Mouse (Mus musculus): ENCODE results near the gene Smco4. TPM values are rescaled to one million over a fixed set of nuclear protein-coding genes. Genes with fewer than 3 reads are reported as not detected.
"Not testable (repeated sequence)": the region's sequence is repeated elsewhere in the genome, so short reads cannot be mapped to it uniquely, and the experiment has no call there.

The Smco4 gene
- polyA plus RNA-seq, 1 experiment from 2014 or later = 0.54 TPM

DNA sequence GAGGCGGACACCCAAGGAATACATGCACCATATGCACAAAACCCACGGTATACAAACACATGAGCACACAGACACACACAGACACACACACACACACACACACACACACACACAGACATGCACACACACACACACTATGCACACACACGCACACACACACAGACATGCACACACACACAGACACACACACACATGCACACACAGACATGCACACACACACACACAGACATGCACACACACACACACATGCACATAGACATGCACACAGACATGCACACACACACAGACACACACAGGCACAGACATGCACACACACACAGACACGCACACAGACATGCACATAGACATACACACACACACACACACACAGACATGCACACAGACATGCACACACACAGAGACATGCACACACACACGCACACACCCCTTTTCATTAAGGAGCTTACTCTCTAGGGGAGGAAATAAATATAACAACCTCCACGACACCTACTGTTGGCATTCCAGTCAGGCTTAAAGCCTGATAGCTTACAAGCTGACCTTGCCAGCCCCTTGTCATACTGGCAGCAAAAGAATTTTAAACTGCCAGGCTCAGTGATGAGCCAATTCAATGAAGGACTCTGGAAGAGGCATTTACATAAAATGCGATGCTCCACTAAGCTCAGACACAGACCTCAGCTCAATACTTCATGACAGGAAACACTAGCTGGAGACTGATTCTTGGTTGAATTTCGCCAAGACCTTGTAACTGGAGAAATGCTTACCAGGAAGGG, 2.7 kb upstream of the Smco4 start:
- no peak overlapping the region for H3K4me2 ChIP-seq (ENCODE audit: low read length)
- 73% methylated on average over 8 of the region's 8 CpGs for whole genome bisulfite sequencing

DNA sequence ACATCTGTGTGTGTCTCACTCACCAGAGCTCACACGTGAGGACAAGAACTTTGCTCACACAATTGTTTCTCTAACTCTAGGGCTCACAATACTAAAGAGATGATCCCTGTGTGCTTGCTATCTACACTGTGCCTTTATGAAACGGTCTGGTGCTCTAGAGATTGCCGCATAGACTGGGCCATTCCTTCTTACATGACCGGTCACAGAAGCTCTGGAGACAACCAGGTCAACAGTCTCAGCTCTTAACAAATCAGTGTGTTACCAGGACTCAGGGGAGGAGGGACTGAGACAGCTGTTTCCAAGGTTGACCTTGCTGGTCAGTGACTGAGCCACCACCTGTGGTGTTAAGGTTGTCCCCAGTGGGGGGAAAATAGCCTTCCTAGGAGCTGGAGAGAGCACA, 1.5 kb upstream of the Smco4 start:
- ATAC-seq = no peak
- WGBS = 89% methylated on average over 4 of the region's 4 CpGs

More for the DNA sequence above, 2.7 kb upstream of the Smco4 start:
- Histone ChIP-seq H3K4me3 (ENCODE audit: low read depth, low read length) (no peak overlapping the region), H3K27ac (ENCODE audit: low read length) (no peak overlapping the region), H3K27me3 (ENCODE audit: control insufficient read depth, insufficient read depth, low read depth, low read length) (no peaks in the 10 kb centered on the region; the same call in 1 of the 2 replicates), H3K36me3 (ENCODE audit: control insufficient read depth, insufficient read depth, low read length) (no peaks in the 10 kb centered on the region), H3K9me3 (replicated peaks; ENCODE audit: control insufficient read depth, low read length, poor library complexity, severe bottlenecking) (no peaks in the 10 kb centered on the region), H3K4me1 (ENCODE audit: control insufficient read depth, insufficient read depth, low read length) (peaks cover 10% of the 10 kb centered on the region), H3K9ac (ENCODE audit: low read depth, low read length) (no peak overlapping the region)
- no peak for ATAC-seq

DNA sequence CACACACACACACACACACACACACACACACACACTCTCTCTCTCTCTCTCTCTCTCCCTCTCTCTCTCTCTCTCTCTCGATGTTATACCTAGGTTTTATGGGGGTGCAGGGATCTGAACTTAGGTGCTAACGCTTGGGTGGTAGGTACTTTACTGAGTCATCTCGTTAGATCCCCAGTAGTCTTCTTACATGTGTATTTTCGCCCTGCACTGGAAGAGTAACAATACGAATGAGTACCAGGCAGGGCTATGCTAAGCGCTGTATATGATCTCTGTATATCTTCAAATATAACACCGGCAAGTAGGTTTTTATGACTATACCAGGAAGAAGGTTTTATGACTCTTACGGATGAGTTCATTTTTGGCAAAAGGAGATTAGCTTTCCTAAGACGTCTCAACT, 831 bp upstream of the Smco4 start:
- no peaks in the 10 kb centered on the region for H3K9me3 ChIP-seq (replicated peaks; ENCODE audit: control insufficient read depth, low read length, poor library complexity, severe bottlenecking)
- peaks cover 13% of the 10 kb centered on the region for H3K4me1 ChIP-seq (ENCODE audit: control insufficient read depth, insufficient read depth, low read length)
- 88% methylated on average over 9 of the region's 9 CpGs for WGBS
- no peak overlapping the region for H3K27ac ChIP-seq (ENCODE audit: low read length)
- no peak overlapping the region for H3K9ac ChIP-seq (ENCODE audit: low read depth, low read length)
- H3K4me2 ChIP-seq (ENCODE audit: low read length) = no peak overlapping the region
- H3K27me3 ChIP-seq (ENCODE audit: control insufficient read depth, insufficient read depth, low read depth, low read length) = no peaks in the 10 kb centered on the region; the same call in 1 of the 2 replicates
- H3K36me3 ChIP-seq (ENCODE audit: control insufficient read depth, insufficient read depth, low read length) = no peaks in the 10 kb centered on the region
- H3K4me3 ChIP-seq (ENCODE audit: low read depth, low read length) = no peak overlapping the region
- no peak for ATAC-seq

More for the DNA sequence above, 1.5 kb upstream of the Smco4 start:
- no peaks in the 10 kb centered on the region for H3K9me3 ChIP-seq (replicated peaks; ENCODE audit: control insufficient read depth, low read length, poor library complexity, severe bottlenecking)
- no peak overlapping the region for H3K9ac ChIP-seq (ENCODE audit: low read depth, low read length)
- H3K36me3 ChIP-seq (ENCODE audit: control insufficient read depth, insufficient read depth, low read length) = no peaks in the 10 kb centered on the region
- no peak overlapping the region for H3K4me3 ChIP-seq (ENCODE audit: low read depth, low read length)
- peaks cover 13% of the 10 kb centered on the region for H3K4me1 ChIP-seq (ENCODE audit: control insufficient read depth, insufficient read depth, low read length)
- H3K27ac ChIP-seq (ENCODE audit: low read length) = no peak overlapping the region
- H3K27me3 ChIP-seq (ENCODE audit: control insufficient read depth, insufficient read depth, low read depth, low read length) = no peaks in the 10 kb centered on the region; the same call in 1 of the 2 replicates
- no peak overlapping the region for H3K4me2 ChIP-seq (ENCODE audit: low read length)

DNA sequence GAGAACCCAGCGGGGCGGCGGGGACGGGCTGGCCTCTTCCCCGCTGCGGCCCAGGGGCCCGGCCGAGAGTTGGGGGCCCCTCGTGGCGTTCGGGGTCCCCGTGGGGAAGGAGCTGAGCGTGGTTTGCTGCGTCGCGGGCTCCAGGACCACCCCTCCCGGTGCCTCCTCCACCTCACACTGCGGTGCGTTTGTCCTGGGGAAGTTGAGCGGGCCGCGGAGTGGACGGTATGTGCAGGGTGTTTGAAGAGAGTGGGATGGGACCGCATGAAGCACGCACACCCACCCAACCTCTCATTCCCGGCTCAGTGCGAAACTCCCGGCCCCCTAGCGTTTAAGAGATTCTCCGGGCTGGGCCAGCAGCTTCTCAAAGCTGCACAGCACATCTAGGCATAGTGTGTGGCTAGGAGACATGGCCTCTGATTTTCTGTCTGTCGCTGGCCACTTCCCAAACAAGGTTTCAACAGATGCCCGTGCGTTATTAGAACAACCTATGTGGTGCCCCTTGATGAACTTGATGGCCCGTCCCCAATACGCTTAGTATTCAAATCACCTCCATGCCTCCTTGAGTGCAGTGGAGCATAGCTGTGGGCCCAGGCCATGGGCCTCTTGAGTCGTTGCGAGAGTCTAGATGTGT, 810 bp downstream of the Smco4 start:
- peak; percentile 75 for ATAC-seq
- peak overlapping the region; percentile 71 for H3K4me2 ChIP-seq (ENCODE audit: low read length)
- no peaks in the 10 kb centered on the region for H3K9me3 ChIP-seq (replicated peaks; ENCODE audit: control insufficient read depth, low read length, poor library complexity, severe bottlenecking)
- peak overlapping the region; percentile 89 for H3K4me3 ChIP-seq (ENCODE audit: low read depth, low read length)
- peak overlapping the region; percentile 40 for H3K27ac ChIP-seq (ENCODE audit: low read length)
- H3K36me3 ChIP-seq (ENCODE audit: control insufficient read depth, insufficient read depth, low read length) = no peaks in the 10 kb centered on the region
- peaks cover 13% of the 10 kb centered on the region for H3K4me1 ChIP-seq (ENCODE audit: control insufficient read depth, insufficient read depth, low read length)
- peak overlapping the region; percentile 83 for H3K9ac ChIP-seq (ENCODE audit: low read depth, low read length)
- under 1% methylated on average over 37 of the region's 37 CpGs for WGBS
- H3K27me3 ChIP-seq (ENCODE audit: control insufficient read depth, insufficient read depth, low read depth, low read length) = no peaks in the 10 kb centered on the region; the same call in 1 of the 2 replicates

DNA sequence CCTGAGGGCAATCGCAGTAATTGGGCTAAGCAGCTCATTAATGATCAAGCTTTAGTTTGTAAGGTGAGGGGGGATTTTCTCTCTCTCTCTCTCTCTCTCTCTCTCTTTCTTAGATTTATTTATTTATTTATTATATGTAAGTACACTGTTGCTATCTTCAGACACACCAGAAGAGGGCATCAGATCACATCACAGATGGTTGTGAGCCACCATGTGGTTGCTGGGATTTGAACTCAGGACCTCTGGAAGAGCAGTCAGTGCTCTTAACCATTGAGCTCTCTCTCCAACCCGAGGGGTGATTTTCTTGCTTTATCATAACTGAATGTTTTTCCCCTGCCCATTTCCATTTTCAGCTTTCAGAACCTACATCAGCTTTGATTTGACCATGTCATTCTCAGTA, 2.0 kb downstream of the Smco4 start:
- H3K4me2 ChIP-seq (ENCODE audit: low read length); H3K27ac ChIP-seq (ENCODE audit: low read length); H3K4me3 ChIP-seq (ENCODE audit: low read depth, low read length); ATAC-seq; H3K9ac ChIP-seq (ENCODE audit: low read depth, low read length); H3K9me3 ChIP-seq (replicated peaks; ENCODE audit: control insufficient read depth, low read length, poor library complexity, severe bottlenecking); H3K27me3 ChIP-seq (ENCODE audit: control insufficient read depth, insufficient read depth, low read depth, low read length); H3K36me3 ChIP-seq (ENCODE audit: control insufficient read depth, insufficient read depth, low read length): not testable (repeated sequence)
- H3K4me1 ChIP-seq (ENCODE audit: control insufficient read depth, insufficient read depth, low read length) = peaks cover 13% of the 10 kb centered on the region
- 94% methylated on average over 2 of the region's 2 CpGs for WGBS

DNA sequence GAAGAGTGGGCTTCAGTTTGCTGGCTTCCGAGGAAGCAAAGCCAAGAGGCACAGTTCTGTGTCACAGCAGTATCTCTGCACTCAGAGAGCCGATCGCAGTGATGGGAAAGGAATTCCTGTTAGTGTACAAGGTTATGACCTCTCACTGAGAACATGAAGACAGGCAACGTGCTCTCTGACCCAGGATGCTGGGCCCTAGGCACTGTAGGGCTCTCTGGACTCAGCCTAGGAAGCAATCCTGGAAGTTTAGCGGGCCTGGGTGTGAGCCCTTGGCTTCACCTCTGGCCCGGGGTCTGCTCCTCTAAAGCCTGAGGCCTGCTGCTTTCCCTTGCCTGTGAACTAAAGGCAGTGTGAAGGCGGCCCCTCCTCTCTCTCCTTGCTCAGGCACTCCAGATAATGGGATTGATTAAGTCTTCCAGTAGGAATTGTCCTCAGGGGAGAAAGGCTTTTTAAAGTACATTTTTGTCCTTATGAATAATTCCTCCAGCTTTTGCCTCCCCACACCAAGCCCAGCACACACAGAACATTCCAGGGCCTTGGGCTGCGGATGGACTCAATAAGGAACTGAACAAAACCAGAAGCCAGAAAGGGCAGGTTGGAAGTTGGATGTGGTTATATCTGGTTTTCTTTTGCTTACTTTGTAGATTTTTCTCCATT, 2.8 kb downstream of the Smco4 start:
- 14% methylated on average over 8 of the region's 8 CpGs for WGBS
- no peaks in the 10 kb centered on the region for H3K36me3 ChIP-seq (ENCODE audit: control insufficient read depth, insufficient read depth, low read length)
- no peak overlapping the region for H3K27ac ChIP-seq (ENCODE audit: low read length)
- no peak overlapping the region for H3K4me2 ChIP-seq (ENCODE audit: low read length)
- H3K4me1 ChIP-seq (ENCODE audit: control insufficient read depth, insufficient read depth, low read length) = peaks cover 13% of the 10 kb centered on the region
- no peak for ATAC-seq
- H3K9me3 ChIP-seq (replicated peaks; ENCODE audit: control insufficient read depth, low read length, poor library complexity, severe bottlenecking) = no peaks in the 10 kb centered on the region
- no peaks in the 10 kb centered on the region; the same call in 1 of the 2 replicates for H3K27me3 ChIP-seq (ENCODE audit: control insufficient read depth, insufficient read depth, low read depth, low read length)
- H3K9ac ChIP-seq (ENCODE audit: low read depth, low read length) = no peak overlapping the region
- H3K4me3 ChIP-seq (ENCODE audit: low read depth, low read length) = no peak overlapping the region

DNA sequence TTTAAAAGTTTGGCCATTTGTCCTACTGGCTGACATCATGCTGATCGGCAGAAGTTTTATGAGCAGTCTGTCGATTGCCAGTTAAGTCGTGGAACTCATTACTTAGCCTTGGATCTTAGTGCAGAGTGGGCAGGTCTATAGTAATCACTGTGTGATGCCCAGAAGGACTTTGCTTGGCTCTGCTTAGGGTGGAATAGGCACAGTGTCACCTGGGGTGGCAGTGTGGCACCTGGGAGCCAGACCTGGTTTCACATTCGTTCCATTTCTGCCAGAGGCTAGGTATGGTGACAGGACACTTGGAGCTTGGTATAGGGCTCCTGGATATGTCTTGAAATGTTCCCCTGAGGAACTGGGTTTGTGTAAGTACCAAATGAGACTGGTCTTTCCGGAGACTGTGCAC, 6.8 kb downstream of the Smco4 start:
- 89% methylated on average over 5 of the region's 5 CpGs for WGBS
- Histone ChIP-seq H3K4me1 (ENCODE audit: control insufficient read depth, insufficient read depth, low read length) (peaks cover 5% of the 10 kb centered on the region; the same call in 1 of the 2 replicates), H3K9ac (ENCODE audit: low read depth, low read length) (no peak overlapping the region), H3K4me3 (ENCODE audit: low read depth, low read length) (no peak overlapping the region), H3K27me3 (ENCODE audit: control insufficient read depth, insufficient read depth, low read depth, low read length) (no peaks in the 10 kb centered on the region), H3K9me3 (replicated peaks; ENCODE audit: control insufficient read depth, low read length, poor library complexity, severe bottlenecking) (no peaks in the 10 kb centered on the region), H3K4me2 (ENCODE audit: low read length) (no peak overlapping the region), H3K27ac (ENCODE audit: low read length) (no peak overlapping the region), H3K36me3 (ENCODE audit: control insufficient read depth, insufficient read depth, low read length) (no peaks in the 10 kb centered on the region)
- ATAC-seq = no peak

DNA sequence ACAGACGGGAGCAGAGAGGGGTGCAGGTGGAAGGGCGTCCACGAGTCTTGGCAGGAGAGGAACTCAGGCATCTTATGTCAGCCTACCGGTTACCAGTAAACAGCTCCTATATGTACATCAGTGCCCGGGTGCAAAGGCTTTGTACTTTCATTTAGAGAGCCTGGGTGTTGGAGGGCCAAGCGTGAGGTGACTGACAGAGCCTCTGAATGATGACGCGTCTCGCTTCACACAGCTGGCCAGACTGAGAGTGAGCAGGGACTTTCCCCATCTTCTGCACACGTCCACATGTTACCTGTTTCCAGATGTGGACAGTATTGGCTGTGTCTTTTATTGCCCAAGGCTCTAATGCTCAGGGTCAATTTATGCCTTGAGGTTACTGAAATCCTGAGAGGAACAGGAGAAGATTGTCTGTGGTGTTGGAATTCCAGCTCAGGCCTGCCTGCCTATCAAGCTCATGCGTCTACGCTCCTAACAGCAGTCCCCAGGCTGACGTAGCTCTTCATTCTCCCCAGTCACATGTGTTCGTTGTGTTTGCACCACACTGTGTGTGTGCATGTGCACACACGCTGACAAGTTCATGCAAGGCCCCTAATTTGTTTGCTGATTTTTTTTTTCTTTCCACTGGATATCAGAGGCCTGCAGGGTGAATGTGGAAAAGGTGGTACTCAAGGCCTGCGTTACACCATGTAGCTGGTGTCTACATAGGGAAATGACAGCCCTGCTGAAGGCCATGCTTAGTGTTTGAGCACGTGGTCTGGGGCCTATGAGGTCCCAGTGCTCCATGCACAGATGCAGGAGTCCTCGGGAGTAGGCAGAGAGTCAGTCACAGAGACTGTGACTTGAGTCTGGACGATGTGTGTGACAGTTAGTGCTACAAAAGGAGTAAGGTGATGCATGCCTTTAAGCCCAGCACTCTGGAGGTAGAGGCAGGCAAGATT, 8.4 kb downstream of the Smco4 start:
- Histone ChIP-seq H3K9ac (ENCODE audit: low read depth, low read length) (no peak overlapping the region), H3K4me2 (ENCODE audit: low read length) (no peak overlapping the region), H3K9me3 (replicated peaks; ENCODE audit: control insufficient read depth, low read length, poor library complexity, severe bottlenecking) (no peaks in the 10 kb centered on the region), H3K27ac (ENCODE audit: low read length) (no peak overlapping the region), H3K4me1 (ENCODE audit: control insufficient read depth, insufficient read depth, low read length) (peaks cover 3% of the 10 kb centered on the region; the same call in 1 of the 2 replicates), H3K4me3 (ENCODE audit: low read depth, low read length) (no peak overlapping the region), H3K36me3 (ENCODE audit: control insufficient read depth, insufficient read depth, low read length) (no peaks in the 10 kb centered on the region), H3K27me3 (ENCODE audit: control insufficient read depth, insufficient read depth, low read depth, low read length) (no peaks in the 10 kb centered on the region)
- peak; percentile 38; the same call in 1 of the 2 replicates for ATAC-seq
- WGBS = 79% methylated on average over 19 of the region's 19 CpGs

Measured in midbrain, embryonic 16.5 days (tissue).